In genomic region chr9:22998306-22998705, GRCm38 (mm10) we compare ENCODE assay signal across 27 mouse cellular contexts.
A peak's percentile ranks its signal among the peaks of the same experiment; 100 is the strongest.
DNase-seq lines count a peak whose midpoint lies in the region; ATAC-seq and TF ChIP-seq lines count a peak whose summit lies in the region.
"Had no signal": no experiment of that assay in that cellular context is flagged by ENCODE, and none has a peak within 500 bp of the region (broad histone marks: within the 10 kb centered on the region; RNA-seq: fewer than 3 reads in every experiment).

No protein-coding gene starts in this region.

- H3K4me1 ChIP-seq in lung, postnatal 0 days (ENCODE audit: insufficient read depth, low read depth, low read length): no peaks in the 10 kb centered on the region
- H3K4me1 ChIP-seq: forebrain, embryonic 13.5 days; heart, embryonic 12.5 days; heart, embryonic 15.5 days had no signal

- DNase-seq in kidney, adult 18-20 months: peak; percentile 11
- DNase-seq in kidney, postnatal 10 days: no peak
- peak; percentile 9 for DNase-seq in Patski (ENCODE audit: low read depth, low spot score)
- DNase-seq in kidney, adult 9 months: peak; percentile 72
- DNase-seq in kidney, postnatal 25 days: peak; percentile 16 to 47
- DNase-seq in lung, postnatal 0 days (ENCODE audit: low spot score): no peak
- no peak for DNase-seq in embryo, embryonic 10 days (ENCODE audit: low spot score)
- DNase-seq: adrenal gland, adult 8-10 months; adrenal gland, postnatal 25 days; cerebellum, adult 11-12 months; cerebellum, adult 8-10 months; cerebellum, postnatal 10 days; cerebellum, postnatal 36 days; gastrocnemius, adult 2 months; gastrocnemius, postnatal 14 days; heart, adult 18-20 months; heart, postnatal 10 days; heart, postnatal 4 days had no signal

- TF ChIP-seq CTCF in Patski (IDR thresholded peaks at IDR 0.05): no peak
- TF ChIP-seq CTCF in lung, postnatal 0 days (IDR thresholded peaks at IDR 0.05): no peak

- no peaks in the 10 kb centered on the region for H3K36me3 ChIP-seq in lung, postnatal 0 days (ENCODE audit: insufficient read depth, low read length)
- H3K36me3 ChIP-seq: forebrain, embryonic 10.5 days; heart, embryonic 12.5 days; heart, embryonic 15.5 days had no signal

- in situ Hi-C loops in Patski (cut with MboI; ENCODE audit: low pct_unique_long_range_greater_than_20kb): no loop called here

- POLR2A ChIA-PET in Patski (lab: Charles Lee): interaction anchor here (1.0 kb wide), 1 partner anchor 9 kb away, joined by 3 read pairs; no protein-coding TSS in a partner anchor

- no peak overlapping the region for H3K4me3 ChIP-seq in lung, postnatal 0 days (ENCODE audit: low read depth, low read length)
- H3K4me3 ChIP-seq: forebrain, embryonic 10.5 days; forebrain, embryonic 13.5 days; gastrocnemius, adult 2 months; heart, embryonic 12.5 days; heart, embryonic 15.5 days had no signal

- no peaks in the 10 kb centered on the region for H3K9me3 ChIP-seq in lung, postnatal 0 days (ENCODE audit: low read length)
- H3K9me3 ChIP-seq: forebrain, embryonic 10.5 days; forebrain, embryonic 13.5 days; heart, embryonic 12.5 days; heart, embryonic 15.5 days had no signal

- ATAC-seq in Patski: no peak
- no peak for ATAC-seq in lung, postnatal 0 days
- ATAC-seq: activated CD4-positive, CD25-positive, alpha-beta regulatory T cell, adult 4 months; CD4-positive, CD25-positive, alpha-beta regulatory T cell, adult 4 months; forebrain, embryonic 13.5 days; forebrain, embryonic 16.5 days; hindbrain, postnatal 0 days had no signal

- WGBS in lung, postnatal 0 days: 69% methylated on average over 6 of the region's 6 CpGs

- TF ChIP-seq EP300 in lung, postnatal 0 days (IDR thresholded peaks at IDR 0.05): no peak

- no peaks in the 10 kb centered on the region for H3K27me3 ChIP-seq in Patski
- no peaks in the 10 kb centered on the region for H3K27me3 ChIP-seq in lung, postnatal 0 days (replicated peaks; ENCODE audit: insufficient read depth, low read length)
- H3K27me3 ChIP-seq: forebrain, embryonic 13.5 days; heart, embryonic 12.5 days; heart, embryonic 15.5 days had no signal

- CTCF ChIA-PET in Patski (lab: Charles Lee): interaction anchor here (1.5 kb wide), 1 partner anchor 10 kb away, joined by 4 read pairs; no protein-coding TSS in a partner anchor

- no peak overlapping the region for H3K4me2 ChIP-seq in lung, postnatal 0 days (replicated peaks; ENCODE audit: low read depth, low read length)
- H3K4me2 ChIP-seq: forebrain, embryonic 13.5 days; heart, embryonic 12.5 days; heart, embryonic 15.5 days; hindbrain, embryonic 14.5 days had no signal

- no peak overlapping the region for H3K27ac ChIP-seq in lung, postnatal 0 days (ENCODE audit: low read length)
- H3K27ac ChIP-seq: forebrain, embryonic 10.5 days; forebrain, embryonic 13.5 days; gastrocnemius, adult 2 months; heart, embryonic 15.5 days; hindbrain, embryonic 14.5 days; hindbrain, postnatal 0 days had no signal

- no peak overlapping the region for H3K9ac ChIP-seq in lung, postnatal 0 days (replicated peaks; ENCODE audit: low read depth)
- H3K9ac ChIP-seq: forebrain, embryonic 13.5 days; heart, embryonic 12.5 days; heart, embryonic 15.5 days; hindbrain, embryonic 14.5 days had no signal

Comparison
In these comparisons a context has a peak if more than half of its experiments do, and no peak if none do; other contexts are left out.
1. DNase-seq: peak in kidney, adult 18-20 months (single experiment), Patski (single experiment), kidney, adult 9 months (single experiment) and kidney, postnatal 25 days (2 of 2); none in kidney, postnatal 10 days (single experiment), lung, postnatal 0 days (single experiment) and embryo, embryonic 10 days (single experiment).